Mouse (Mus musculus): ENCODE measurements around the gene Zbtb21. TPM values are rescaled to one million over a fixed set of nuclear protein-coding genes. Genes with fewer than 3 reads are reported as not detected.
"Not testable (repeated sequence)": the region's sequence is repeated elsewhere in the genome, so short reads cannot be mapped to it uniquely, and the experiment has no call there.

Gene Zbtb21
- total and polyA plus RNA-seq, 2 experiments from 2014 or later = 9.0 to 32.9 TPM

DNA sequence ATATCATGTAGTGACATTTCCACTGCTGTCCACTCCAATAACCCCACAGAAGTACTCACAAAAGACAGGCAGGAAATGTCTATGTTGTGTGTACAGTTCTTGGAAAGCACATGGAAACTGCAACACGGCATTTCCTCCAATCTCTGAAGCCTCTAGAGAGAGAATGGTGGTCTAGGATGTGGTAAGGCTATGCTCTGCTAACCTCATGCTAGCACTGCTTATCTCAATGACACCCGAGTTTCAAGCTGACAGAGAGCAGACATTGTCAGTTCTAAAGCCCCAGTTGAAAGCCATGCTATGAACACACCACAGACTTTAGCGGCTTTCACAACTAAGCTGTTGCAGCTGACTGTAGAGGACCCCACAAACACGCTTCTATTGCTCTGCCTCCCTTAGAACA lies 13.6 kb downstream of the Zbtb21 start:
- no peak overlapping the region for H3K9ac ChIP-seq
- no peak for TF ChIP-seq CTCF (IDR thresholded peaks at IDR 0.05; ENCODE audit: low read depth)
- H3K4me1 ChIP-seq (ENCODE audit: insufficient read depth) = no peaks in the 10 kb centered on the region
- no peak overlapping the region for H3K27ac ChIP-seq (ENCODE audit: low read depth, low read length)
- no peaks in the 10 kb centered on the region for H3K9me3 ChIP-seq (ENCODE audit: low read length)
- no peak for ATAC-seq
- no peaks in the 10 kb centered on the region for H3K27me3 ChIP-seq (ENCODE audit: insufficient read depth, low read length)
- no peak overlapping the region for H3K4me3 ChIP-seq (ENCODE audit: low read depth, low read length)
- H3K4me2 ChIP-seq (ENCODE audit: low read depth) = no peak overlapping the region
- H3K36me3 ChIP-seq (ENCODE audit: insufficient read depth) = peaks cover 43% of the 10 kb centered on the region
- DNase-seq = no peak
- WGBS = 85% methylated on average over 4 of the region's 4 CpGs

DNA sequence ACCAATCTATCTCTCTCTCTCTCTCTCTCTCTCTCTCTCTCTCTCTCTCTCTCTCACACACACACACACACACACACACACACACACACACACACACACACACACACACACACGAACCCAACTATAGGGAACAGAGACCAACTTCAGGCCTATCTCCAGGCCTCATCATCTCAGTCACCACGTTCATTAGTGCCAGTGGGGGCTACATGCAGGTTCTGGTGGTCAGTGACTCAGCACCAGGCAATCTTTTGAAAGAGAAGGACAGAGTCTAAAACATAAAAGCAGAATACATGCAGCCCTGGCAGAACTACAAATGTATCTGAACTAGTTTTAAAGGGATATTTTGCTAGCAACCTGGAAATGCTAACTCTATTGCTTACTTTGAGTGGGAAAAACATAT lies 15.4 kb downstream of the Zbtb21 start:
- not testable (repeated sequence) for H3K9me3 ChIP-seq (ENCODE audit: low read length); H3K4me1 ChIP-seq (ENCODE audit: insufficient read depth); DNase-seq; H3K27me3 ChIP-seq (ENCODE audit: insufficient read depth, low read length); H3K4me2 ChIP-seq (ENCODE audit: low read depth); H3K9ac ChIP-seq; H3K4me3 ChIP-seq (ENCODE audit: low read depth, low read length); H3K27ac ChIP-seq (ENCODE audit: low read depth, low read length); ATAC-seq
- H3K36me3 ChIP-seq (ENCODE audit: insufficient read depth) = peaks cover 31% of the 10 kb centered on the region
- WGBS = 87% methylated on average over 2 of the region's 2 CpGs

DNA sequence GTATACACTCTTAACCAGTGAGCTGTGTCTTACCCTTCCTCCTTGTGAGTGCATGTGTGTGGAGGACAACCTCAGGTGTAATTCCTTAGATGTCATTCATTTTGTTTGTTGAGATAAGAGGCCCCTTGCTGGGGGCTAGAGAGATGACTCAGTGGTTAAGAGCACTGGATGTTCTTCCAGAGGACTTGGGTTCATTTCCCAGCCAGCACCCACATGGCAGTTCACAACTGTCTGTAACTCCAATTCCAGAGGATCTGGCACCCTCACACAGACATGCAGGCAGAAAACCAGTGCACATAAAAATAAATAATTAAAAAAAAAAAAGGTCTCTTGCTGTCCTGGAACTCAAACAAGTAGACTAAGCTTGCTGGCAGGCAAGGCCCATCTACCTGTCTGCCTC lies 20.6 kb downstream of the Zbtb21 start:
- ATAC-seq (no peak), DNase-seq (no peak)
- Histone ChIP-seq H3K4me3 (ENCODE audit: low read depth, low read length) (no peak overlapping the region), H3K27me3 (ENCODE audit: insufficient read depth, low read length) (no peaks in the 10 kb centered on the region), H3K27ac (ENCODE audit: low read depth, low read length) (no peak overlapping the region), H3K9ac (no peak overlapping the region), H3K36me3 (ENCODE audit: insufficient read depth) (peaks cover 5% of the 10 kb centered on the region; the same call in 1 of the 2 replicates), H3K9me3 (ENCODE audit: low read length) (no peaks in the 10 kb centered on the region), H3K4me1 (ENCODE audit: insufficient read depth) (no peaks in the 10 kb centered on the region), H3K4me2 (ENCODE audit: low read depth) (no peak overlapping the region)
- TF ChIP-seq CTCF (IDR thresholded peaks at IDR 0.05; ENCODE audit: low read depth) = no peak

DNA sequence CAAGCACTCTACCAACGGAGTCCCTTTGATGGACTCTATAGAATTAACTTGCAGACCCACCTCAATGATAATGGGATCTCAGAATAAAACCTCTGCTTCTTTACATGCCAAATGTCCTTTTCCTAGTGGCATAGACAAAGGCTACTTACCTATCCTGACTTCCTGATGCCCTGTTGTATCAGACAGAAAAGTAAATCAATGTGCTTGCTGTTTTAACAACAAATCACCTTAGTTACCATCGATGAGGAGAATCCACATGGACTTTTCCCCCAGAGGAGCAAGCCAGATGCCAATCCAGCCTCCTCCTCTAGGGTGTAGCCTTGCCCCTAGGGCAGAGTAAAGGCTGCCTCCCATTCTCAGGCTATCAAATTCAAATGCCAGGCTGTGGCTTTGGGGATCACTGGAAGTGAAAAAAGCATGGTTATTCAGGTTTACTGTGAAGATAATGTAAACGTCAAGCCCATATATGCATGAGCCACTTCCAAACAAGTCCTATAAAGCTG lies 21.9 kb downstream of the Zbtb21 start:
- no peak for TF ChIP-seq CTCF (IDR thresholded peaks at IDR 0.05; ENCODE audit: low read depth)
- ATAC-seq = no peak
- Histone ChIP-seq H3K27me3 (ENCODE audit: insufficient read depth, low read length) (no peaks in the 10 kb centered on the region), H3K9me3 (ENCODE audit: low read length) (no peaks in the 10 kb centered on the region), H3K4me3 (ENCODE audit: low read depth, low read length) (no peak overlapping the region), H3K4me2 (ENCODE audit: low read depth) (no peak overlapping the region), H3K4me1 (ENCODE audit: insufficient read depth) (no peaks in the 10 kb centered on the region), H3K36me3 (ENCODE audit: insufficient read depth) (peaks cover 5% of the 10 kb centered on the region; the same call in 1 of the 2 replicates), H3K27ac (ENCODE audit: low read depth, low read length) (no peak overlapping the region), H3K9ac (no peak overlapping the region)
- WGBS = 94% methylated on average over 3 of the region's 3 CpGs
- DNase-seq = no peak

- no peak for ATAC-seq
Observed at GRCm38 (mm10) chr16:97935815-97936214, 26.6 kb downstream of the Zbtb21 start.

DNA sequence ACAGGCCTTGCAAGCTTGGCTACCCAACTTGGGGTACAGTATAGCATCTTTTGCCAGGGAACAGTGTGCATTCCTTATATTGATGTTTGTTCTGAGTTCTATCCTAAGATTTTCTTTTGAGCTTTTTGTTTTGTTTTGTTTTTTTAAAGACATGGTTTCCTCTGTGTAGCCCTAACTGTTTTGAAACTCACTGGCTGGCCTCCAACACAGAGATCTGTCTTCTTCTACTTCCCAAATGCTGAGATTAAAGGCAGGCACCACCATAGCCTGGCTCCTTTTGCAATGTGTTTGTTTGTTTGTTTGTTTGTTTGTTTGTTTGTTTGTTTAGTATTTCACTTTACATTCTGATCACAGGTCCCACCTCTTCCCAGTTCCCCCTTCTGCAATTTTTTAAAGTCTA lies 32.2 kb downstream of the Zbtb21 start:
- no peak for TF ChIP-seq CTCF (IDR thresholded peaks at IDR 0.05; ENCODE audit: low read depth)
- Histone ChIP-seq H3K9me3 (ENCODE audit: low read length) (no peaks in the 10 kb centered on the region), H3K9ac (no peak overlapping the region), H3K36me3 (ENCODE audit: insufficient read depth) (no peaks in the 10 kb centered on the region), H3K27me3 (ENCODE audit: insufficient read depth, low read length) (no peaks in the 10 kb centered on the region), H3K27ac (ENCODE audit: low read depth, low read length) (no peak overlapping the region), H3K4me1 (ENCODE audit: insufficient read depth) (no peaks in the 10 kb centered on the region), H3K4me2 (ENCODE audit: low read depth) (no peak overlapping the region), H3K4me3 (ENCODE audit: low read depth, low read length) (no peak overlapping the region)
- DNase-seq = no peak
- no peak for ATAC-seq

More at GRCm38 (mm10) chr16:97935815-97936214, 26.6 kb downstream of the Zbtb21 start:
- no peak for DNase-seq
- H3K4me3 ChIP-seq (ENCODE audit: low read depth, low read length) = no peak overlapping the region
- no peak overlapping the region for H3K9ac ChIP-seq
- WGBS = 85% methylated on average over 3 of the region's 3 CpGs
- no peak for TF ChIP-seq CTCF (IDR thresholded peaks at IDR 0.05; ENCODE audit: low read depth)
- no peaks in the 10 kb centered on the region for H3K36me3 ChIP-seq (ENCODE audit: insufficient read depth)
- H3K9me3 ChIP-seq (ENCODE audit: low read length) = no peaks in the 10 kb centered on the region
- no peak overlapping the region for H3K4me2 ChIP-seq (ENCODE audit: low read depth)
- no peaks in the 10 kb centered on the region for H3K4me1 ChIP-seq (ENCODE audit: insufficient read depth)
- H3K27ac ChIP-seq (ENCODE audit: low read depth, low read length) = no peak overlapping the region
- H3K27me3 ChIP-seq (ENCODE audit: insufficient read depth, low read length) = no peaks in the 10 kb centered on the region

DNA sequence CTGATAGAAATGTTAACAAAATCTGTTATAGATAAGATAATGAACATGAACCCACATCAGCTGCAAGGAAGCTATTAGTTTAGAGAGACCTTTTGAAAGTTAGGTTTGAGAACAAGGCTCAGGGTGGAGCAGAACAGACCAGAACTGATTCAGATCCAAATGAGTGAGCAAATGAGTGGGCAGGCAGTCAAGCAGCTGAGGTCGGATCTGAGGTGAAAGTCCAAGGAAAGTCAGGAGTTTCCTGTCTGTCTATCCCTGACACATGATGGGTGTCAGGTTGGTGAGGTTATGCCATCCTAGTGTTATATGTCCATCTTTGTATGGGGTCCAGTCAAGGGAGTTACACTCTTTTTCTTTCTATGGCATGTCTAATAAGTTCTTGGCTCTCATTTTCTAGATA lies 32.9 kb downstream of the Zbtb21 start:
- no peak for ATAC-seq
- WGBS = 52% methylated on average over 1 of the region's 1 CpGs

More for the DNA sequence above, 32.9 kb downstream of the Zbtb21 start:
- TF ChIP-seq CTCF (IDR thresholded peaks at IDR 0.05; ENCODE audit: low read depth) = no peak
- no peak overlapping the region for H3K9ac ChIP-seq
- H3K4me2 ChIP-seq (ENCODE audit: low read depth) = no peak overlapping the region
- no peaks in the 10 kb centered on the region for H3K4me1 ChIP-seq (ENCODE audit: insufficient read depth)
- no peaks in the 10 kb centered on the region for H3K36me3 ChIP-seq (ENCODE audit: insufficient read depth)
- H3K27ac ChIP-seq (ENCODE audit: low read depth, low read length) = no peak overlapping the region
- H3K27me3 ChIP-seq (ENCODE audit: insufficient read depth, low read length) = no peaks in the 10 kb centered on the region
- H3K9me3 ChIP-seq (ENCODE audit: low read length) = no peaks in the 10 kb centered on the region
- no peak overlapping the region for H3K4me3 ChIP-seq (ENCODE audit: low read depth, low read length)
- no peak for DNase-seq

All from forebrain, postnatal 0 days (tissue).